Mouse (Mus musculus) myocyte (in vitro differentiated cells): ENCODE measurements around the gene Kcnd2. TPM values are rescaled to one million over a fixed set of nuclear protein-coding genes. Genes with fewer than 3 reads are reported as not detected.

Experiments
- H3K27me3 ChIP-seq: one replicate; pipeline ENCODE4 v1.6.1; 2011; ENCODE audit not compliant: control insufficient read depth, insufficient read depth, insufficient read length
- H3K36me3 ChIP-seq: one replicate; pipeline ENCODE4 v1.6.1; 2011; ENCODE audit not compliant: control insufficient read depth, insufficient read depth
- H3K4me2 ChIP-seq: one replicate; pipeline ENCODE4 v1.6.1; 2011; ENCODE audit warnings: low read depth, control low read depth
- H3K4me3 ChIP-seq: one replicate; pipeline ENCODE4 v1.5.1; 2011; ENCODE audit warnings: mild to moderate bottlenecking, control low read depth, moderate library complexity
- H3K79me2 ChIP-seq: one replicate; pipeline ENCODE4 v1.6.1; 2011; ENCODE audit not compliant: control insufficient read depth, insufficient read depth
- H3ac ChIP-seq: one replicate; pipeline ENCODE4 v1.6.1; 2011; ENCODE audit not compliant: control insufficient read depth, insufficient read length
- CEBPB ChIP-seq: IDR thresholded peaks from 2 replicates; pipeline ENCODE4 v1.6.1; 2011; ENCODE audit warnings: mild to moderate bottlenecking, moderate library complexity; ENCODE audit not compliant: poor library complexity, insufficient read depth, severe bottlenecking
- E2F4 ChIP-seq: IDR thresholded peaks from one replicate; pipeline ENCODE4 v1.6.1; 2011; ENCODE audit warnings: mild to moderate bottlenecking, control low read depth, moderate library complexity; ENCODE audit not compliant: insufficient read depth
- MAX ChIP-seq: IDR thresholded peaks from one replicate; pipeline ENCODE4 v1.6.1; 2011; ENCODE audit warnings: low read depth, mild to moderate bottlenecking, control low read depth
- MYOD1 ChIP-seq, 3 experiments: IDR thresholded peaks; one replicate each; pipeline ENCODE4 v1.6.1; 2011; ENCODE audit warnings: control low read depth in 2 of 3, low read depth in 2 of 3, mild to moderate bottlenecking in 2 of 3, moderate library complexity in 1 of 3; ENCODE audit not compliant: insufficient read length in 2 of 3, control insufficient read depth in 1 of 3
- MYOG ChIP-seq, 3 experiments: IDR thresholded peaks; one replicate each; pipeline ENCODE4 v1.6.1; 2011; ENCODE audit warnings: control low read depth in 2 of 3, low read depth in 2 of 3, mild to moderate bottlenecking in 2 of 3; ENCODE audit not compliant: insufficient read length in 2 of 3, control insufficient read depth in 1 of 3, insufficient read depth in 1 of 3
- POLR2A ChIP-seq: IDR thresholded peaks from one replicate; pipeline ENCODE4 v1.6.1; 2011; ENCODE audit warnings: low read depth, mild to moderate bottlenecking, control low read depth, moderate library complexity; ENCODE audit not compliant: insufficient read length
- POLR2AphosphoS2 ChIP-seq: IDR thresholded peaks from one replicate; pipeline ENCODE4 v1.6.1; 2011; ENCODE audit warnings: low read depth, control low read depth; ENCODE audit not compliant: insufficient read length
- REST ChIP-seq: IDR thresholded peaks from one replicate; pipeline ENCODE4 v1.6.1; 2011; ENCODE audit warnings: mild to moderate bottlenecking, control low read depth, moderate library complexity; ENCODE audit not compliant: insufficient read depth, insufficient read length
- SRF ChIP-seq: IDR thresholded peaks from one replicate; pipeline ENCODE4 v1.6.1; 2011; ENCODE audit warnings: low read depth; ENCODE audit not compliant: control insufficient read depth, insufficient read length
- TCF12 ChIP-seq: IDR thresholded peaks from one replicate; pipeline ENCODE4 v1.6.1; 2011; ENCODE audit warnings: mild to moderate bottlenecking, control low read depth; ENCODE audit not compliant: poor library complexity, insufficient read depth, severe bottlenecking
- TCF3 ChIP-seq: IDR thresholded peaks from one replicate; pipeline ENCODE4 v1.6.1; 2011; ENCODE audit warnings: low read depth, control low read depth; ENCODE audit not compliant: insufficient read length
- USF1 ChIP-seq: IDR thresholded peaks from one replicate; pipeline ENCODE4 v1.6.1; 2011; ENCODE audit warnings: low read depth, mild to moderate bottlenecking, control low read depth, moderate library complexity
- polyA plus RNA-seq: library from polyadenylated mRNA; unstranded; fragments of >200 nt; fragmentation: generic; extraction: Trizol; gene quantifications from one replicate; pipeline ENCODE4 v1.2.1, GENCODE M21; 2012; ENCODE audit warnings: missing spikeins

The Kcnd2 gene
- polyA plus RNA-seq, 1 experiment: not detected

GRCm38 (mm10) chr6:21214673-21215490, 421 bp upstream of the Kcnd2 start:
- Histone ChIP-seq H3K4me2 (no peak overlapping the region), H3K4me3 (no peak overlapping the region), H3K79me2 (no peaks in the 10 kb centered on the region), H3K27me3 (no peaks in the 10 kb centered on the region), H3ac (no peak overlapping the region), H3K36me3 (no peaks in the 10 kb centered on the region)
- no peak for TF ChIP-seq TCF3
- TF ChIP-seq MAX: no peak
- no peak for TF ChIP-seq USF1
- no peak for TF ChIP-seq CEBPB
- no peak for TF ChIP-seq MYOD1 (IDR thresholded peaks at IDR 0.05; ENCODE audit: control insufficient read depth in 1 of 3, insufficient read length in 2 of 3, low read depth in 2 of 3)
- TF ChIP-seq TCF12: no peak
- TF ChIP-seq SRF: no peak
- TF ChIP-seq MYOG (IDR thresholded peaks at IDR 0.05; ENCODE audit: control insufficient read depth in 1 of 3, insufficient read depth in 1 of 3, insufficient read length in 2 of 3, low read depth in 2 of 3): no peak
- TF ChIP-seq REST: no peak
- no peak for TF ChIP-seq POLR2AphosphoS2
- no peak for TF ChIP-seq POLR2A
- no peak for TF ChIP-seq E2F4

DNA sequence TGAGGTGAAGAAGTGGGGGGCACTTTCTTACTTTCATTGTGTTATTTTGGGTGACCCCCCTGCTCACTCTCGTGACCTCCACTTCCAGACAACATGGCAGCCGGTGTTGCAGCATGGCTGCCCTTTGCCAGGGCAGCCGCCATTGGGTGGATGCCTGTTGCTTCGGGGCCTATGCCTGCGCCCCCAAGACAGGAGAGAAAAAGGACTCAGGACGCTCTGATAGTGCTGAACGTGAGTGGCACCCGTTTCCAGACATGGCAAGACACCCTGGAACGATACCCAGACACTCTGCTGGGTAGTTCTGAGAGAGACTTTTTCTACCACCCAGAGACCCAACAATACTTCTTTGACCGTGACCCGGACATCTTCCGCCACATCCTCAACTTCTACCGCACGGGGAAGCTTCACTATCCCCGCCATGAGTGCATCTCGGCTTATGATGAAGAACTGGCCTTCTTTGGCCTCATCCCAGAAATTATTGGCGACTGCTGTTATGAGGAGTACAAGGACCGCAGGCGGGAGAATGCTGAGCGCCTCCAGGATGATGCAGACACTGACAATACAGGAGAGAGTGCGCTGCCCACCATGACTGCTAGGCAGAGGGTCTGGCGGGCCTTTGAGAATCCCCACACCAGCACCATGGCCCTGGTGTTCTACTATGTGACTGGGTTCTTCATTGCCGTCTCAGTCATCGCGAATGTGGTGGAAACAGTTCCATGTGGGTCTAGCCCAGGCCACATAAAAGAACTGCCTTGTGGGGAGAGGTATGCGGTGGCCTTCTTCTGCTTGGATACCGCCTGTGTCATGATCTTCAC, 1.1 kb downstream of the Kcnd2 start:
- Histone ChIP-seq H3ac (no peak overlapping the region), H3K27me3 (no peaks in the 10 kb centered on the region), H3K36me3 (no peaks in the 10 kb centered on the region), H3K4me2 (no peak overlapping the region), H3K79me2 (no peaks in the 10 kb centered on the region), H3K4me3 (no peak overlapping the region)
- TF ChIP-seq SRF (no peak), TCF12 (no peak), POLR2A (no peak), REST (no peak), USF1 (no peak), TCF3 (no peak), MYOD1 (IDR thresholded peaks at IDR 0.05; ENCODE audit: control insufficient read depth in 1 of 3, insufficient read length in 2 of 3, low read depth in 2 of 3) (no peak), CEBPB (no peak), E2F4 (no peak), MYOG (IDR thresholded peaks at IDR 0.05; ENCODE audit: control insufficient read depth in 1 of 3, insufficient read depth in 1 of 3, insufficient read length in 2 of 3, low read depth in 2 of 3) (no peak), MAX (no peak), POLR2AphosphoS2 (no peak)

- Histone ChIP-seq H3K27me3 (no peaks in the 10 kb centered on the region), H3ac (no peak overlapping the region), H3K36me3 (no peaks in the 10 kb centered on the region), H3K79me2 (no peaks in the 10 kb centered on the region), H3K4me3 (no peak overlapping the region), H3K4me2 (no peak overlapping the region)
- TF ChIP-seq POLR2AphosphoS2 (no peak), REST (no peak), SRF (no peak), E2F4 (no peak), MYOD1 (IDR thresholded peaks at IDR 0.05; ENCODE audit: control insufficient read depth in 1 of 3, insufficient read length in 2 of 3, low read depth in 2 of 3) (no peak), POLR2A (no peak), USF1 (no peak), TCF12 (no peak), MAX (no peak)
Measured at GRCm38 (mm10) chr6:21217156-21217555, 1.9 kb downstream of the Kcnd2 start.

DNA sequence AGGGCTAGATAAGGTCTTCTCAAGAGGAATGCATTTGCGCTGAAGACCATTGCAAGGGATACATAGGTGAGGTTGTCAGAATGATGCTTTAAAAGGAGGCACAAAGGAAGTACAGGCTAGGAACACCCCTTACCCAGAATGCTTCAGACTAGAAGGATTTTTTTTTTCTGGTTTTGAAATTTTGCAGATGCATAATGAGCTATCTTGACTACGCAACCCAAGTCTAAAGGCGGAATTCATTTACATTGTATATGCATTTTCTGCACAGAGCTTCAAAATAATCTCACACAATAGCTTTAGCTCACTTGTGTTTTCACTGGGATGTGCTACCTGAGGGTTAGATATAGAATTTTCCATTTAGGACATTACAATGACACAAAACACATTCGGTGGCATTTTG, 10.8 kb downstream of the Kcnd2 start:
- H3K4me2 ChIP-seq: no peak overlapping the region
- H3K36me3 ChIP-seq: no peaks in the 10 kb centered on the region
- H3K79me2 ChIP-seq: no peaks in the 10 kb centered on the region
- no peak for TF ChIP-seq SRF
- no peak for TF ChIP-seq MAX
- TF ChIP-seq POLR2AphosphoS2: no peak
- no peak overlapping the region for H3ac ChIP-seq
- H3K27me3 ChIP-seq: no peaks in the 10 kb centered on the region
- no peak overlapping the region for H3K4me3 ChIP-seq

DNA sequence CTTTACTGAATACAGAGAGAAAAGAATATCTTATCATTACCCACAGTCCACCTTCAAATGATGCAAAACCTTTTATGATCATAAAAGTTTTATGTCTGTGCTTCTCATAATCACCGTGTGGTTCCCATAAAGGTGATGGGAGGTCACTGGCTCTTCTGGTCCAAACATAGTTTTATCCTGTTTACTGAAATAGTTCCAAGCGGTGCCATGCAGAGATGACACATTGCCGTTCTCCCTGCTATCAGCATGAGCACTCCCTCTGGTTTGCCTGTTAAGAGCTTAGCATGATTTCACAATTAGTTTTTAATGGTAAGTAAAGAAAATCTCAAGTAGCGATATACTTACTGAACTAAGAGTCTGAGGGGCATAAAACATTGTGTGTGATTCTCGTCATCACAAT, 43.7 kb downstream of the Kcnd2 start:
- no peaks in the 10 kb centered on the region for H3K79me2 ChIP-seq
- no peak overlapping the region for H3K4me3 ChIP-seq
- H3K27me3 ChIP-seq: no peaks in the 10 kb centered on the region
- H3K4me2 ChIP-seq: no peak overlapping the region
- TF ChIP-seq TCF3 (no peak), USF1 (no peak), SRF (no peak), MYOD1 (IDR thresholded peaks at IDR 0.05; ENCODE audit: control insufficient read depth in 1 of 3, insufficient read length in 2 of 3, low read depth in 2 of 3) (no peak), TCF12 (no peak), REST (no peak), MYOG (IDR thresholded peaks at IDR 0.05; ENCODE audit: control insufficient read depth in 1 of 3, insufficient read depth in 1 of 3, insufficient read length in 2 of 3, low read depth in 2 of 3) (no peak), POLR2A (no peak), E2F4 (no peak), POLR2AphosphoS2 (no peak), MAX (no peak), CEBPB (no peak)
- no peaks in the 10 kb centered on the region for H3K36me3 ChIP-seq
- no peak overlapping the region for H3ac ChIP-seq
